Mouse (Mus musculus) macrophage (primary cell): ENCODE data around the gene Oog4. TPM values are rescaled to one million over a fixed set of nuclear protein-coding genes. Genes with fewer than 3 reads are reported as not detected.
"Not testable (repeated sequence)": the region's sequence is repeated elsewhere in the genome, so short reads cannot be mapped to it uniquely, and the experiment has no call there.

Experiments
- H3K27ac ChIP-seq: fragments of 350-480 bp; formaldehyde crosslinking; 2 replicates; pipeline ENCODE4 v1.9.0; 2021
- H3K36me3 ChIP-seq: fragments of 350-480 bp; formaldehyde crosslinking; 2 replicates; pipeline ENCODE4 v1.9.0; 2021; ENCODE audit errors: inconsistent target
- H3K4me3 ChIP-seq: fragments of 350-480 bp; formaldehyde crosslinking; 2 replicates; pipeline ENCODE4 v1.9.0; 2021; ENCODE audit errors: inconsistent target
- H3K79me2 ChIP-seq: fragments of 350-480 bp; formaldehyde crosslinking; 2 replicates; pipeline ENCODE4 v1.9.0; 2021; ENCODE audit errors: inconsistent target
- WGBS: methylation state at CpG from one replicate; pipeline ENCODE4 v1.1.7; 2026; ENCODE audit warnings: inconsistent platforms; ENCODE audit not compliant: missing documents; 5-methylcytosine and 5-hydroxymethylcytosine counted together
- polyA plus RNA-seq: library from polyadenylated mRNA; stranded (reverse); fragments of 250-400 nt; gene quantifications from 3 replicates; pipeline ENCODE4 v1.2.4, GENCODE M21; 2018; ENCODE audit warnings: inconsistent platforms
- total RNA-seq, 78 experiments: library from RNA; depleted of rRNA; stranded (reverse); fragments of 250-400 nt; gene quantifications; 1 replicate in 9 of 78; 2 replicates in 24 of 78; 3 replicates in 43 of 78; 4 replicates in 2 of 78; pipeline ENCODE4 v1.2.4; 2018; ENCODE audit warnings: inconsistent platforms in 56 of 78

Gene Oog4
- total RNA-seq (2018; cell fraction: chromatin; rRNA removed) = not detected
- total RNA-seq (2018; cell fraction: cytosol; rRNA removed) = not detected
- not detected for total RNA-seq (2018; cell fraction: nucleus; rRNA removed)
- polyA plus RNA-seq = not detected in 3 replicates

DNA sequence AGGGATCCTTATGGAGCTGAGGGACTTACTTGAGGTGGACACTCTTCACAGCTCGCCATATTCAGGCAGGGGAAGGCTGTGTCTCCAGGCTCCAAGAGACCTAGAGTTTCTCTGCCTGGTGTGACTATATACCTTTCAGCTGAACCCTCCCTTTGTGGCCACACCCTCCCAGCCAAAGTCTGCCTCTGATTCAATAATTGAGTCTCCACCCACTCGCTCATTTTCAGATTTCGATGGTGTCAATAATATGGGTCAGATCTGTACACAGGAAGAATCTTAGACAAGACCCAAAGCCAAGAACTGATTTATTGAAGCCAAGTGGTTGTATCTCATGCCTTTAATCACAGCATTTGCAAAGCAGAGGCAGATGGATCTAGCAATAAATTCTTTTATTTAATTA is at the start of gene Oog4:
Gene Oog4, minus strand, starts transcription at position 101 of the 400 bp plus-strand sequence.
- Histone ChIP-seq H3K27ac (no peak within 1 kb of the TSS), H3K36me3 (no peaks in the 10 kb centered on the region), H3K79me2 (no peaks in the 10 kb centered on the region), H3K4me3 (no peak within 1 kb of the TSS)
- 96% methylated on average over 3 of the region's 3 CpGs for WGBS

- H3K36me3 ChIP-seq, H3K4me3 ChIP-seq: not testable (repeated sequence)
- 77% methylated on average over 3 of the region's 5 CpGs for WGBS
Observed at GRCm38 (mm10) chr4:143426770-143427169, 23.4 kb downstream of the Oog4 start.

DNA sequence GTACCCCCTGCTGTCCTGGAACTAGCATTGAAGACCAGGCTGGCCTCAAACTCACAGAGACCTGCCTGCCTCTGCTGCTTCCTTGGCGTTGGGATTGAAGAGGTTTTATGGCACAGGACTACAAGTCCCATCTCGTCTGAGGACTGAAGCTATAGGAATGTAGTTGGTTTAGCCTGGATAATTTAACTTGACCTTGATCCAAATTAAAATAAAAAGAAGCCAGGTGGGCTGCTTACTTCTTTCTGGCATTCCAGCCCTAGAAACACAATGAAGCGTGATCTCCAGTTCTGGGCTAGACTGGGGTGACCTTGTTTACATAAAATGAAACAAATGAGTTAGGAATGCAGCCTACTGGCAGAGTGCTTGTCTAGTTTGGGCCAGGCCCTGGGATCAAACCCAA is 36.0 kb downstream of the Oog4 start:
- Histone ChIP-seq H3K27ac (no peak overlapping the region), H3K79me2 (peaks cover 32% of the 10 kb centered on the region), H3K36me3 (peaks cover 42% of the 10 kb centered on the region), H3K4me3 (no peak overlapping the region)
- 100% methylated on average over 3 of the region's 3 CpGs for WGBS

More at GRCm38 (mm10) chr4:143426770-143427169, 23.4 kb downstream of the Oog4 start:
- H3K27ac ChIP-seq, H3K79me2 ChIP-seq: not testable (repeated sequence)

DNA sequence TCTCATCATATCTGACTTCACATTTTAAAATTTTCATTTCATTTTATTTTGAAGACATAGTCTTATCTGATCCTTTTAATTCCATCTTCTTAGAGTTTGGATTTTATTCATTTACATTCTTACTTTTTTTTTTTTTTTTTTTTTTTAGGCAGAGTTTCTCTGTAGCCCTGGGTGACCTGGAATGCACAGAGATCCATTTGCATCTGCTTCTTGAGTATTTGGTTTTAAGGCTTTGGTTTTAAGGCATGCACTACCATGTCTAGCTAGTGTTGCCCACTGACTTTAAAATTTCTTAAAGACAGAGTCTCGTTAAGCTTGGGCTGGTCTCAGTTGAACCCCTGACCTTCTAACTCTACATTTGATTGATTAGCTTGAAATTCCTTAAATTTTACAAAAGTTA is 36.5 kb downstream of the Oog4 start:
- Histone ChIP-seq H3K4me3 (peak overlapping the region; percentile 92), H3K36me3 (peaks cover 37% of the 10 kb centered on the region), H3K79me2 (peaks cover 32% of the 10 kb centered on the region), H3K27ac (no peak overlapping the region)
- 100% methylated on average over 1 of the region's 1 CpGs for WGBS

DNA sequence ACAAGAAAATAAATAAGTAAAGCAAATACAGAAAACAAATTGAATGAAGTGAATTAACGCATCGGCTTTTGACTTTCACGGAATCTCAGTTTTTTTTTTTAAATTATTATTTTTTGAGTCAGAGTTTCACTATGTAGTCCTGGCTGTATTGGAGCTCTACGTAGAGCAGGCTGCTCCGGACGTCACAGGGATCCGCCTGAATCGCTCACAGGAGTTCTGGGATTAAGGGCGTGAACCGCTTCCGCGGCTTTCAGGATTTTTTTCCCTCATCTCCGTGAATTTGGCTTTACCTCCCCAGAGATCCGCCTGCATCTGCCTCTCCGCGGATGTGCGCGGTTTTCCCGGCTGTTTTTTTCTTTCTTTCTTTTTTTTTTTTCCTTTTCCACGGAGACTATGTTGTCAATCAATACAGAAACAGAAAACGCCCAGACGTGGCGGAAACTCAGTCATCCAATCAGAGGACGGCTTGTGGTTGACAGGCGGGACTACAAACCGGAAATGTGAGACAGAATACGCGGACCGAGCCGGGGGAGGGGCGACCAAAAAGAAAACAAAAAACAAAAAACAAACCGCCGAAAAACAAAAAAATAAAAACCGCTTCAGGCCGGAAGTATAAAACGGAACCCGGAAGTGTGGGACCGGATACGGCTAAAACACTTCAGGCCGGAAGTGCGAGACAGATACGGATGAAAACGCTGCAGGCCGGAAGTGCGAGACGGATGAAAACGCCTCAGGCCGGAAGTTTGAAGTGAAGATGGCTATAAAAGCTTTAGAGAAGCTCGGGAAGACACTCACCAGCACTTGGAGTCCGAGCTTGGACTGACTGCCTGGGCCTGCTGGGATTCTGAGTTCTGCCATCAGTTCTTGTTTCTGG is 37.7 kb downstream of the Oog4 start, which contains the start of gene Pramef8:
Gene Pramef8, plus strand, starts transcription at position 208 of the 874 bp plus-strand sequence.
- under 1% methylated on average over 50 of the region's 50 CpGs for WGBS

DNA sequence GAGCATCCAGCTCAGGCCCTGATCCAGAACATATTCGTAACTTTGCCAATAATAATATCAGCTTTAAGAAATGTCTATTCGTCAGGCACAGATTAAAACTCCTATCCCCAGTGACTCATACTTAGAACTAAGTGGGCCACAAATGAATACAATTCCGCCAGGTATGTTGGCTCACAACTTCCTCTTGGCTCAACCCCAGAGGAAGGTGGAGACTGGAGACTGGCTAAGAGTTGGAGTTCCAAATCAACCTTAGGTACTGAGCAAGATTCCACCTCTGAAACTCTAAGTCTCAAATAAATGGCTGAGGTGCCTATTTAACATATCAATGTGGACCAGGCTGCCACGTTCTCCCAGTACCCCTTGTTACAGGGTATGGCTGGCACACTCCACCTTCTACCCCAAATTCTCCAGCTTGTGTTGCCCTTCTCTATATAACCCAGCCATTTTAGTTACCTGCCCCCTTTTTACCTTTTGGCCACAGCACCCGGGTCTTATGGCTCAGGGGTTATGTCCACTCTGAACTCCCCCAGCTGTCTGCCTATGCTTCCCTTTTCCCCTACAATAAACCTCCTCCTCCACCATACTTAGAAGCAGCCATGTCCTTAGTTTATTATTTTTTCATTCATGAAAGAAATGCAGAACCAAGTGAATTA is 38.4 kb downstream of the Oog4 start:
- WGBS = 83% methylated on average over 5 of the region's 5 CpGs
- Histone ChIP-seq H3K79me2 (peaks cover 32% of the 10 kb centered on the region), H3K27ac (peak overlapping the region; percentile 85), H3K36me3 (peaks cover 18% of the 10 kb centered on the region), H3K4me3 (peak overlapping the region; percentile 92)

More for the DNA sequence above, 37.7 kb downstream of the Oog4 start, which contains the start of gene Pramef8:
- peaks cover 32% of the 10 kb centered on the region for H3K79me2 ChIP-seq
- peak within 1 kb of the TSS; percentile 92 for H3K4me3 ChIP-seq
- H3K36me3 ChIP-seq = peaks cover 25% of the 10 kb centered on the region
- H3K27ac ChIP-seq = peak within 1 kb of the TSS; percentile 85

DNA sequence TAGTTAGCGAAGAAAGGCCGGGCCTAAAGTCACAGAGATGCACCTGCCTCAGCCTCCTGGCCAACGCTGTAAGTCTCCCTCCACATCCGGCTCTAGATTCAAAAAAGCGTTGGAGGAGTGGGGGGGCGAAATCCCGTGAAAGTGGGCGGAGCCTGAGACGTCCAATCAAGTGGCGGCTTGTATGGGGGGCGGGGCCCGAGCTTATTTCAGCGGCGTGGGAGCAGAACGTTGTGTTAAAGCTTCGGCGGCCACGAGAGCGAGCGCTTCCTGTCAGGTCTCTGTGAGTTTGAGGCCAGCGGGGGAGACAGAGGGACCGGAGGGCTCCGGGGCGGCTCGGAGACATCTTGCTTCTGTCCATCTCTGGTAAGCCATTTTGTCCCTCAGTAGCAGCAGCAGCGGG is 55.9 kb downstream of the Oog4 start, which contains the start of gene Pramel1:
Gene Pramel1, plus strand, starts transcription at position 248 of the 400 bp plus-strand sequence.
- H3K4me3 ChIP-seq = no peak within 1 kb of the TSS
- no peak within 1 kb of the TSS for H3K27ac ChIP-seq
- H3K36me3 ChIP-seq = no peaks in the 10 kb centered on the region
- WGBS = 85% methylated on average over 23 of the region's 26 CpGs
- no peaks in the 10 kb centered on the region for H3K79me2 ChIP-seq

DNA sequence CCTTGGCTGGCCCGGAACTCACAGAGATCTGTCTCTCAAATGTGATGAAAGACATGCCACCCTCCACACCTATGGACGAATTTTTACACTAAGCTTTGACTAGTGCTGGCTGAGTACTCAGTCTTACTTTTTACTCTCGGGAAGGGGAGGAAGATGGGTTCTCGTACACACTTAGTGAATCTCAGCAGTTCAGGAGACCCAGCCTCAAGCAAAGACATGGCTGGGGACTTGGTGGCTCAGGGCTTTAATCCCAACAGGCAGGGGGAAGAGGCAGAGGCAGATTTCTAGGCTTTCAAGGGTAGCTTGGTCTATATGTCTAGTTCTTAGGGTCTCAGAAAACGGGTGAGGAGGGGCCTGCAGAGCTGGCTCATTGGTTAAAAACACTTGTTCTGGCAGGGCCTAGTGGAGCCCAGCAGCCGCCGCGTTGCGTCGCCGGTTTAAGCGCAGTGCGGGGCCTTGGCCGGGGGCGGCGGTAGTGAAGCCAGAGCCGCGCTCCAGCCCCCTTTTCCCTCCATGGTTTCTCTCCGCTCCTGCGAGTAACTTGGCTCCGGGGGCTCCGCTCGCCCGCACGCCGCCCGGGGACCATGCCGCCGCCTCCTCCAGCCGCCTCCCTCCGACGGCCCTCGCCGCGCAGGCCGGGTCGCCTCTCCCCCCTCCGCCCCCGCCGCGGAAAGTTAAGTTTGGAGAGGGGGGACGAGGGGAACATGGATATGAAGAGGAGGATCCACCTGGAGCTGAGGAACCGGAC is 61.0 kb downstream of the Oog4 start:
- 12% methylated on average over 27 of the region's 43 CpGs for WGBS
- H3K79me2 ChIP-seq = no peaks in the 10 kb centered on the region
- no peaks in the 10 kb centered on the region for H3K36me3 ChIP-seq
- H3K27ac ChIP-seq = no peak overlapping the region
- H3K4me3 ChIP-seq = no peak overlapping the region

Other genes with a start within 250 kb of the Oog4 start
- gene Prdm2, start 237.3 kb downstream of the Oog4 start, polyA plus RNA-seq = 15.1 to 17.2 TPM (median 15.4 TPM) in 3 replicates
- 2.9 to 21.0 TPM (median 6.5 TPM) in 3 replicates for gene Pdpn, start 150.8 kb downstream of the Oog4 start, polyA plus RNA-seq
- not detected in 3 replicates for gene Lrrc38, start 100.6 kb downstream of the Oog4 start, polyA plus RNA-seq
- not detected in 3 replicates for gene Pramel1, start 55.9 kb downstream of the Oog4 start, polyA plus RNA-seq
- 9.1 to 17.7 TPM (median 13.0 TPM) in 3 replicates for gene Pramef8, start 37.9 kb downstream of the Oog4 start, polyA plus RNA-seq
- gene Gm13043, start 61.0 kb upstream of the Oog4 start, polyA plus RNA-seq = not detected in 3 replicates
- gene Gm13040, start 85.6 kb upstream of the Oog4 start, polyA plus RNA-seq = not detected in 3 replicates
- gene BC080695, start 101.4 kb upstream of the Oog4 start, polyA plus RNA-seq = not detected in 3 replicates
- gene Gm13057, start 101.4 kb upstream of the Oog4 start, polyA plus RNA-seq = not detected in 3 replicates
- not detected in 3 replicates for gene Gm13083, start 164.7 kb upstream of the Oog4 start, polyA plus RNA-seq
- not detected in 3 replicates for gene Gm13088, start 206.9 kb upstream of the Oog4 start, polyA plus RNA-seq